Mouse (Mus musculus): ENCODE results near the gene Cyp2s1. TPM values are rescaled to one million over a fixed set of nuclear protein-coding genes. Genes with fewer than 3 reads are reported as not detected.
A peak's percentile ranks its signal among the peaks of the same experiment; 100 is the strongest.

The Cyp2s1 gene
- polyA plus RNA-seq, 1 experiment: 22.1 TPM

DNA sequence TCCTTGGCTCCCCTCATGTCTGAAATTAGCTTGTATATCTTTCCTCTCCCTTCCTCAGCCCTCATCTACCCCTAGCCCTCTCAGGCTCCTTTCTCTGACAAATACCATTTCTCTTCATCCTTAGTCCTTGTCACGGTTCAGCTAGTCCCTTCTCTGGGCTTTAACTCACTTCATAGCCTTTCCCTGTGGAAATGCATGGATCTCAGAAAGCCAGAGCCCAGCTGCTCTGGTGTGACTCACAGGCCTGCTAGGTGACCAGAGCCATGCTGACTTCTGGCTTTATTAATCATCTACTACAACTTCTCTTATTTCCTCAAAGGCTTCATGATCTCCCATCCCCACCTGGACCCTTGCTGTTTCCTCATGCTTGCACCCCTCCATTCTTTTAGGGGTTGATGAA is 4.5 kb downstream of the Cyp2s1 start:
- no peaks in the 10 kb centered on the region for H3K36me3 ChIP-seq (ENCODE audit: control insufficient read depth, insufficient read depth, low read length)
- DNase-seq: no peak
- no peak for TF ChIP-seq POLR2A (IDR thresholded peaks at IDR 0.05; ENCODE audit: low read depth, low read length)
- TF ChIP-seq CTCF (conservative IDR thresholded peaks at IDR 0.05; ENCODE audit: insufficient read depth, insufficient read length, low read depth, low read length): no peak
- 61% methylated on average over 1 of the region's 1 CpGs for WGBS
- no peaks in the 10 kb centered on the region for H3K4me1 ChIP-seq (ENCODE audit: control insufficient read depth, insufficient read depth, low read length)
- H3K27me3 ChIP-seq (replicated peaks; ENCODE audit: control insufficient read depth, insufficient read depth, low read length): no peaks in the 10 kb centered on the region
- H3K27ac ChIP-seq (ENCODE audit: insufficient read depth, low read depth, low read length): no peak overlapping the region
- H3K4me3 ChIP-seq (ENCODE audit: insufficient read depth, low read depth, low read length): no peak overlapping the region

GRCm38 (mm10) chr7:25811716-25812115 is 5.0 kb downstream of the Cyp2s1 start:
- Histone ChIP-seq H3K36me3 (ENCODE audit: control insufficient read depth, insufficient read depth, low read length) (no peaks in the 10 kb centered on the region), H3K27me3 (replicated peaks; ENCODE audit: control insufficient read depth, insufficient read depth, low read length) (no peaks in the 10 kb centered on the region), H3K4me1 (ENCODE audit: control insufficient read depth, insufficient read depth, low read length) (no peaks in the 10 kb centered on the region), H3K4me3 (ENCODE audit: insufficient read depth, low read depth, low read length) (no peak overlapping the region), H3K27ac (ENCODE audit: insufficient read depth, low read depth, low read length) (no peak overlapping the region)
- WGBS: 91% methylated on average over 2 of the region's 2 CpGs
- TF ChIP-seq POLR2A (IDR thresholded peaks at IDR 0.05; ENCODE audit: low read depth, low read length) (no peak), CTCF (conservative IDR thresholded peaks at IDR 0.05; ENCODE audit: insufficient read depth, insufficient read length, low read depth, low read length) (no peak)
- no peak for DNase-seq

GRCm38 (mm10) chr7:25805631-25806343 is 10.9 kb downstream of the Cyp2s1 start:
- TF ChIP-seq POLR2A (IDR thresholded peaks at IDR 0.05; ENCODE audit: low read depth, low read length) (no peak), CTCF (conservative IDR thresholded peaks at IDR 0.05; ENCODE audit: insufficient read depth, insufficient read length, low read depth, low read length) (peak; percentile 65)
- peak; percentile 83 for DNase-seq
- WGBS: 19% methylated on average over 21 of the region's 21 CpGs
- no peaks in the 10 kb centered on the region for H3K36me3 ChIP-seq (ENCODE audit: control insufficient read depth, insufficient read depth, low read length)
- H3K27me3 ChIP-seq (replicated peaks; ENCODE audit: control insufficient read depth, insufficient read depth, low read length): no peaks in the 10 kb centered on the region
- no peak overlapping the region for H3K27ac ChIP-seq (ENCODE audit: insufficient read depth, low read depth, low read length)
- H3K4me3 ChIP-seq (ENCODE audit: insufficient read depth, low read depth, low read length): no peak overlapping the region
- no peaks in the 10 kb centered on the region for H3K4me1 ChIP-seq (ENCODE audit: control insufficient read depth, insufficient read depth, low read length)

GRCm38 (mm10) chr7:25804792-25805191 is 11.9 kb downstream of the Cyp2s1 start:
- 66% methylated on average over 4 of the region's 4 CpGs for WGBS
- Histone ChIP-seq H3K4me1 (ENCODE audit: control insufficient read depth, insufficient read depth, low read length) (no peaks in the 10 kb centered on the region), H3K27ac (ENCODE audit: insufficient read depth, low read depth, low read length) (0 out of 2 replicates have a peak overlapping the region, but pooled peaks have one; percentile 16), H3K4me3 (ENCODE audit: insufficient read depth, low read depth, low read length) (no peak overlapping the region), H3K27me3 (replicated peaks; ENCODE audit: control insufficient read depth, insufficient read depth, low read length) (no peaks in the 10 kb centered on the region), H3K36me3 (ENCODE audit: control insufficient read depth, insufficient read depth, low read length) (no peaks in the 10 kb centered on the region)
- TF ChIP-seq POLR2A (IDR thresholded peaks at IDR 0.05; ENCODE audit: low read depth, low read length): no peak
- TF ChIP-seq CTCF (conservative IDR thresholded peaks at IDR 0.05; ENCODE audit: insufficient read depth, insufficient read length, low read depth, low read length): no peak
- DNase-seq: no peak

DNA sequence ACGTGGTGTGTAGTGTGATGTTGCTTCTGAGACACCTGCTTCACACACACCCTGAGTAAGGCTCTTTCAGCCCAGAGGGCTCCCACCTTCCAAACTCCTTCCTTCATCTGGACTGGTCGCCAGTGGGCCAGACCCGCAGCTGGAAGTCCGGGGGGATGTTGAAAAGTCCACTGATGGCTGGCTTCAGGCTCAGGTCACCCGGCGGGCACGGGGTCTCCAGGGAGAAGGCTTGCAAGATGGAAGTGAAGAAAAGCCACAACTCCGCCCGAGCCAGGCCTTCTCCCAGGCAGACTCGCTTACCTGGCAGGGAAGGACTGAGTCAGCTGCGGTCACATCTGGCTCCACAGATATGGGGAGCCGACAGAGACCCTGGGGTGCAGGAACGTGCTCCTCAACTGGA is 13.3 kb downstream of the Cyp2s1 start:
- TF ChIP-seq POLR2A (IDR thresholded peaks at IDR 0.05; ENCODE audit: low read depth, low read length): no peak
- no peak for TF ChIP-seq CTCF (conservative IDR thresholded peaks at IDR 0.05; ENCODE audit: insufficient read depth, insufficient read length, low read depth, low read length)
- Histone ChIP-seq H3K27me3 (replicated peaks; ENCODE audit: control insufficient read depth, insufficient read depth, low read length) (no peaks in the 10 kb centered on the region), H3K36me3 (ENCODE audit: control insufficient read depth, insufficient read depth, low read length) (no peaks in the 10 kb centered on the region), H3K27ac (ENCODE audit: insufficient read depth, low read depth, low read length) (no peak overlapping the region), H3K4me1 (ENCODE audit: control insufficient read depth, insufficient read depth, low read length) (no peaks in the 10 kb centered on the region), H3K4me3 (ENCODE audit: insufficient read depth, low read depth, low read length) (no peak overlapping the region)
- 89% methylated on average over 13 of the region's 13 CpGs for WGBS
- no peak for DNase-seq

- WGBS: 43% methylated on average over 24 of the region's 24 CpGs
- H3K4me1 ChIP-seq (ENCODE audit: control insufficient read depth, insufficient read depth, low read length): no peaks in the 10 kb centered on the region
- no peak for TF ChIP-seq POLR2A (IDR thresholded peaks at IDR 0.05; ENCODE audit: low read depth, low read length)
- no peak for TF ChIP-seq CTCF (conservative IDR thresholded peaks at IDR 0.05; ENCODE audit: insufficient read depth, insufficient read length, low read depth, low read length)
- DNase-seq: peak; percentile 66
- H3K27me3 ChIP-seq (replicated peaks; ENCODE audit: control insufficient read depth, insufficient read depth, low read length): no peaks in the 10 kb centered on the region
- no peaks in the 10 kb centered on the region for H3K36me3 ChIP-seq (ENCODE audit: control insufficient read depth, insufficient read depth, low read length)
- H3K4me3 ChIP-seq (ENCODE audit: insufficient read depth, low read depth, low read length): no peak overlapping the region
- H3K27ac ChIP-seq (ENCODE audit: insufficient read depth, low read depth, low read length): peak overlapping the region; percentile 54; the same call in 1 of the 2 replicates
These were observed 14.2 kb downstream of the Cyp2s1 start for GRCm38 (mm10) chr7:25802241-25803125.

DNA sequence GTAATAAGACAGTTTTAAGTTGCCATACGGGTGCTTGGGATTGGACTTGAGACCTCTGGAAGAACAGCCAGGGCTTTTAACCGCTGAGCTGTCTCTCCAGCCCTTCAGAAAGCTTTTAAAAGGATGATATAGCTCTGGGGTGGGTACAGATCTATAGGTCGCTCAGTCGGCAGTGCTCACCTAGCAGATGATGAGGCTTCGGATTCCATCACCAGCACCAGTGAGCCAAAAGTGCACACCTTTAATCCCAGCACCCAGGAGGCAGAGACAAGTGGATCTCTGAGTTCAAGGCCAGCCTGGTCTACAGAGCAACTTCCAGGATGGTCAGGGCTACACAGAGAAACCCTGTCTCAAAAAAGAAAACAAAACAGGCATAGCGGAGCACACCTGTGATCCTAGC is 15.7 kb downstream of the Cyp2s1 start:
- Histone ChIP-seq H3K36me3 (ENCODE audit: control insufficient read depth, insufficient read depth, low read length) (no peaks in the 10 kb centered on the region), H3K27me3 (replicated peaks; ENCODE audit: control insufficient read depth, insufficient read depth, low read length) (no peaks in the 10 kb centered on the region), H3K4me1 (ENCODE audit: control insufficient read depth, insufficient read depth, low read length) (no peaks in the 10 kb centered on the region), H3K27ac (ENCODE audit: insufficient read depth, low read depth, low read length) (no peak overlapping the region), H3K4me3 (ENCODE audit: insufficient read depth, low read depth, low read length) (no peak overlapping the region)
- no peak for DNase-seq
- 90% methylated on average over 6 of the region's 6 CpGs for WGBS
- TF ChIP-seq CTCF (conservative IDR thresholded peaks at IDR 0.05; ENCODE audit: insufficient read depth, insufficient read length, low read depth, low read length): no peak
- TF ChIP-seq POLR2A (IDR thresholded peaks at IDR 0.05; ENCODE audit: low read depth, low read length): no peak
